Mouse (Mus musculus) regulatory T cell (primary cell): ENCODE measurements around the gene Olfr509.
"Not testable (repeated sequence)": the region's sequence is repeated elsewhere in the genome, so short reads cannot be mapped to it uniquely, and the experiment has no call there.

Experiments
- in situ Hi-C: fragments of 300-600 bp; cut with MboI, MseI; formaldehyde crosslinking; loops from one replicate; pipeline ENCODE4 v1.15.1; 2025; ENCODE audit warnings: high pct_unique_total_duplicates

Olfr509 gene

GRCm38 (mm10) chr7:108651806-108652205 lies at the start of gene Olfr509:
Olfr509 (minus strand) TSS chr7:108651906.
- in situ Hi-C loops = no loop called here

GRCm38 (mm10) chr7:108678886-108679285 lies 27.2 kb upstream of the Olfr509 start:
- in situ Hi-C loops = no loop called here

GRCm38 (mm10) chr7:108671058-108671457 lies 19.4 kb upstream of the Olfr509 start:
- in situ Hi-C loops = no loop called here

GRCm38 (mm10) chr7:108666118-108666517 lies 14.4 kb upstream of the Olfr509 start, which contains the start of gene Olfr510:
Olfr510 (plus strand) TSS chr7:108666418.
- in situ Hi-C loops = loop anchor here (10.0 kb wide), 1 partner anchor 449 kb away; no protein-coding TSS in a partner anchor

GRCm38 (mm10) chr7:108662419-108662818 lies 10.7 kb upstream of the Olfr509 start:
- in situ Hi-C loops = loop anchor here (10.0 kb wide), 1 partner anchor 452 kb away; no protein-coding TSS in a partner anchor

GRCm38 (mm10) chr7:108629694-108630093 lies 22.0 kb downstream of the Olfr509 start, which contains the start of gene Olfr508:
Olfr508 (plus strand) TSS chr7:108629994.
- in situ Hi-C loops = no loop called here

GRCm38 (mm10) chr7:108621514-108621913 lies 30.2 kb downstream of the Olfr509 start, which contains the start of gene Olfr507:
Olfr507 (plus strand) TSS chr7:108621814.
- in situ Hi-C loops = no loop called here

GRCm38 (mm10) chr7:108616781-108617180 lies 34.9 kb downstream of the Olfr509 start:
- in situ Hi-C loops = not testable (repeated sequence)

- in situ Hi-C loops = no loop called here
Observed at GRCm38 (mm10) chr7:108614110-108614509, 37.6 kb downstream of the Olfr509 start.

- in situ Hi-C loops = no loop called here
Observed at GRCm38 (mm10) chr7:108610487-108610886, 41.2 kb downstream of the Olfr509 start, which contains the start of gene Olfr506. Olfr506 (plus strand) TSS chr7:108610787.

GRCm38 (mm10) chr7:108601916-108602315 lies 49.8 kb downstream of the Olfr509 start:
- in situ Hi-C loops = not testable (repeated sequence)
